Mouse (Mus musculus) spleen, postnatal 36 days (tissue): Measurements from ENCODE around the gene Egfl8.

Source experiments
- DNase-seq, 2 experiments: peaks; one replicate each; pipeline ENCODE4 v3.0.0; 2022; ENCODE audit warnings: low spot score in 2 of 2, mixed read lengths in 1 of 2

Egfl8 gene

GRCm38 (mm10) chr17:34648141-34648890, 32.5 kb upstream of the Egfl8 start:
- no peak for DNase-seq

- peak; percentile 97 to 98 for DNase-seq
Observed at GRCm38 (mm10) chr17:34646906-34647787, 31.4 kb upstream of the Egfl8 start, which contains the start of gene Atf6b. TSS of gene Atf6b (plus strand) at chr17:34647146.

- no peak for DNase-seq
Observed at GRCm38 (mm10) chr17:34645831-34646511, 30.2 kb upstream of the Egfl8 start.

- DNase-seq = no peak
Observed at GRCm38 (mm10) chr17:34645256-34645829, 29.6 kb upstream of the Egfl8 start.

- DNase-seq = peak; percentile 92 to 95
Observed at GRCm38 (mm10) chr17:34644608-34645007, 28.8 kb upstream of the Egfl8 start, which contains the start of gene Fkbpl. TSS of gene Fkbpl (plus strand) at chr17:34644764.

GRCm38 (mm10) chr17:34643944-34644343, 28.2 kb upstream of the Egfl8 start:
- no peak for DNase-seq

GRCm38 (mm10) chr17:34643379-34643778, 27.6 kb upstream of the Egfl8 start:
- no peak for DNase-seq

- no peak for DNase-seq
Observed at GRCm38 (mm10) chr17:34641945-34642344, 26.2 kb upstream of the Egfl8 start.

- DNase-seq = no peak
Observed at GRCm38 (mm10) chr17:34640778-34641601, 25.2 kb upstream of the Egfl8 start.

GRCm38 (mm10) chr17:34639461-34640255, 23.9 kb upstream of the Egfl8 start:
- no peak for DNase-seq

- DNase-seq = no peak
Observed at GRCm38 (mm10) chr17:34637459-34637858, 21.7 kb upstream of the Egfl8 start.

GRCm38 (mm10) chr17:34635671-34636070, 19.9 kb upstream of the Egfl8 start:
- DNase-seq = no peak

- peak; percentile 66 to 78 for DNase-seq
Observed at GRCm38 (mm10) chr17:34632261-34632691, 16.5 kb upstream of the Egfl8 start.

- DNase-seq = no peak
Observed at GRCm38 (mm10) chr17:34631647-34632046, 15.9 kb upstream of the Egfl8 start.

- no peak for DNase-seq
Observed at GRCm38 (mm10) chr17:34630761-34631301, 15.1 kb upstream of the Egfl8 start.

GRCm38 (mm10) chr17:34629796-34630603, 14.2 kb upstream of the Egfl8 start:
- no peak for DNase-seq

- DNase-seq = no peak
Observed at GRCm38 (mm10) chr17:34629221-34629751, 13.5 kb upstream of the Egfl8 start, which contains the start of gene Prrt1. TSS of gene Prrt1 (plus strand) at chr17:34629533.

GRCm38 (mm10) chr17:34628644-34628967, 12.8 kb upstream of the Egfl8 start:
- DNase-seq = no peak
